Mouse (Mus musculus) neural tube, embryonic 12.5 days (tissue): Measurements from ENCODE around the gene Scrg1. TPM values are rescaled to one million over a fixed set of nuclear protein-coding genes. Genes with fewer than 3 reads are reported as not detected.
"Not testable (repeated sequence)": the region's sequence is repeated elsewhere in the genome, so short reads cannot be mapped to it uniquely, and the experiment has no call there.

Source experiments
- ATAC-seq: fragments of 200-750 bp; cut with Nextera tagmentation; 2 replicates; pipeline ENCODE4 v1.8.0; 2017; ENCODE audit warnings: low read depth, mild to moderate bottlenecking, moderate TSS enrichment, moderate library complexity; ENCODE audit not compliant: low FRiP score
- H3K27ac ChIP-seq: fragments of 300-500 bp; sonication (generic); 2 replicates; pipeline ENCODE4 v1.5.1; 2016
- H3K27me3 ChIP-seq: fragments of 300-500 bp; sonication (generic); replicated peaks from 2 replicates; pipeline ENCODE4 v1.6.1; 2016; ENCODE audit warnings: mild to moderate bottlenecking
- H3K36me3 ChIP-seq: fragments of 300-500 bp; sonication (generic); 2 replicates; pipeline ENCODE4 v1.6.1; 2016; ENCODE audit warnings: mild to moderate bottlenecking
- H3K4me1 ChIP-seq: fragments of 300-500 bp; sonication (generic); 2 replicates; pipeline ENCODE4 v1.6.1; 2016
- H3K4me2 ChIP-seq: fragments of 300-500 bp; sonication (generic); replicated peaks from 2 replicates; pipeline ENCODE4 v1.6.1; 2016; ENCODE audit warnings: mild to moderate bottlenecking
- H3K4me3 ChIP-seq: fragments of 300-500 bp; sonication (generic); 2 replicates; pipeline ENCODE4 v1.5.1; 2016
- H3K9ac ChIP-seq: fragments of 300-500 bp; sonication (generic); 2 replicates; pipeline ENCODE4 v1.6.1; 2016; ENCODE audit warnings: mild to moderate bottlenecking
- H3K9me3 ChIP-seq: fragments of 300-500 bp; sonication (generic); 2 replicates; pipeline ENCODE4 v1.6.1; 2016; ENCODE audit warnings: mild to moderate bottlenecking
- WGBS: fragments of 180-500 bp; shearing (Covaris S2); methylation state at CpG from one replicate; pipeline ENCODE4 v1.1.7; 2016; 5-methylcytosine and 5-hydroxymethylcytosine counted together
- polyA plus RNA-seq: library from polyadenylated mRNA; unstranded; fragments of >200 nt; fragmentation: Nextera tagmentation; extraction: Ambion mirVana; gene quantifications from 2 replicates; pipeline ENCODE4 v1.2.1, GENCODE M21; 2016

Scrg1 gene
- polyA plus RNA-seq, 1 experiment from 2014 or later = 2.0 TPM

GRCm38 (mm10) chr8:57430901-57431300 lies 24.8 kb upstream of the Scrg1 start:
- WGBS = 88% methylated on average over 11 of the region's 11 CpGs
- Histone ChIP-seq H3K27ac (no peak overlapping the region), H3K9ac (no peak overlapping the region), H3K9me3 (no peaks in the 10 kb centered on the region), H3K36me3 (no peaks in the 10 kb centered on the region), H3K4me3 (no peak overlapping the region), H3K4me1 (no peaks in the 10 kb centered on the region), H3K27me3 (no peaks in the 10 kb centered on the region), H3K4me2 (no peak overlapping the region)
- ATAC-seq = no peak

- ATAC-seq = no peak
- H3K4me2 ChIP-seq = no peak overlapping the region
- no peaks in the 10 kb centered on the region for H3K27me3 ChIP-seq
- H3K4me1 ChIP-seq = no peaks in the 10 kb centered on the region
- H3K9ac ChIP-seq = no peak overlapping the region
- H3K9me3 ChIP-seq = no peaks in the 10 kb centered on the region
- H3K4me3 ChIP-seq = no peak overlapping the region
- H3K27ac ChIP-seq = no peak overlapping the region
- WGBS = 84% methylated on average over 5 of the region's 5 CpGs
- H3K36me3 ChIP-seq = no peaks in the 10 kb centered on the region
Measured at GRCm38 (mm10) chr8:57432802-57433201, 22.9 kb upstream of the Scrg1 start.

GRCm38 (mm10) chr8:57435768-57436436 lies 19.8 kb upstream of the Scrg1 start:
- ATAC-seq = no peak
- H3K36me3 ChIP-seq = no peaks in the 10 kb centered on the region

GRCm38 (mm10) chr8:57436437-57436796 lies 19.3 kb upstream of the Scrg1 start:
- no peaks in the 10 kb centered on the region for H3K36me3 ChIP-seq
- H3K9me3 ChIP-seq = no peaks in the 10 kb centered on the region
- no peaks in the 10 kb centered on the region for H3K4me1 ChIP-seq
- no peak overlapping the region for H3K9ac ChIP-seq
- H3K4me3 ChIP-seq = no peak overlapping the region
- H3K27me3 ChIP-seq = no peaks in the 10 kb centered on the region
- no peak overlapping the region for H3K27ac ChIP-seq
- 84% methylated on average over 9 of the region's 9 CpGs for WGBS
- no peak for ATAC-seq
- H3K4me2 ChIP-seq = no peak overlapping the region

More at GRCm38 (mm10) chr8:57435768-57436436, 19.8 kb upstream of the Scrg1 start:
- H3K27ac ChIP-seq = no peak overlapping the region
- no peak overlapping the region for H3K4me3 ChIP-seq
- H3K9me3 ChIP-seq = no peaks in the 10 kb centered on the region
- H3K4me1 ChIP-seq = no peaks in the 10 kb centered on the region
- WGBS = 64% methylated on average over 18 of the region's 18 CpGs
- no peak overlapping the region for H3K9ac ChIP-seq
- H3K27me3 ChIP-seq = no peaks in the 10 kb centered on the region
- no peak overlapping the region for H3K4me2 ChIP-seq

- 90% methylated on average over 4 of the region's 4 CpGs for WGBS
- ATAC-seq = no peak
Measured at GRCm38 (mm10) chr8:57441131-57441530, 14.6 kb upstream of the Scrg1 start.

GRCm38 (mm10) chr8:57441556-57441955 lies 14.2 kb upstream of the Scrg1 start:
- H3K4me3 ChIP-seq = no peak overlapping the region
- no peak for ATAC-seq
- H3K4me2 ChIP-seq = no peak overlapping the region
- WGBS = 79% methylated on average over 5 of the region's 5 CpGs
- H3K9me3 ChIP-seq = no peaks in the 10 kb centered on the region
- H3K4me1 ChIP-seq = no peaks in the 10 kb centered on the region
- no peaks in the 10 kb centered on the region for H3K36me3 ChIP-seq
- H3K27ac ChIP-seq = no peak overlapping the region
- no peaks in the 10 kb centered on the region for H3K27me3 ChIP-seq
- H3K9ac ChIP-seq = no peak overlapping the region

More at GRCm38 (mm10) chr8:57441131-57441530, 14.6 kb upstream of the Scrg1 start:
- Histone ChIP-seq H3K4me3 (no peak overlapping the region), H3K27ac (no peak overlapping the region), H3K9me3 (no peaks in the 10 kb centered on the region), H3K4me1 (no peaks in the 10 kb centered on the region), H3K27me3 (no peaks in the 10 kb centered on the region), H3K4me2 (no peak overlapping the region), H3K9ac (no peak overlapping the region), H3K36me3 (no peaks in the 10 kb centered on the region)

GRCm38 (mm10) chr8:57443289-57443688 lies 12.4 kb upstream of the Scrg1 start:
- no peak overlapping the region for H3K27ac ChIP-seq
- no peaks in the 10 kb centered on the region for H3K36me3 ChIP-seq
- H3K4me1 ChIP-seq = no peaks in the 10 kb centered on the region
- H3K4me3 ChIP-seq = no peak overlapping the region
- no peaks in the 10 kb centered on the region for H3K27me3 ChIP-seq
- 79% methylated on average over 4 of the region's 4 CpGs for WGBS
- H3K9ac ChIP-seq = no peak overlapping the region
- H3K4me2 ChIP-seq = no peak overlapping the region
- ATAC-seq = no peak
- no peaks in the 10 kb centered on the region for H3K9me3 ChIP-seq

GRCm38 (mm10) chr8:57445901-57446300 lies 9.8 kb upstream of the Scrg1 start:
- 87% methylated on average over 5 of the region's 5 CpGs for WGBS
- H3K27ac ChIP-seq, H3K9ac ChIP-seq, H3K4me2 ChIP-seq, H3K27me3 ChIP-seq, H3K4me3 ChIP-seq, H3K4me1 ChIP-seq, ATAC-seq, H3K36me3 ChIP-seq, H3K9me3 ChIP-seq: not testable (repeated sequence)

- H3K27me3 ChIP-seq = no peaks in the 10 kb centered on the region
- H3K4me1 ChIP-seq = no peaks in the 10 kb centered on the region
- no peaks in the 10 kb centered on the region for H3K36me3 ChIP-seq
- no peak for ATAC-seq
- no peak overlapping the region for H3K9ac ChIP-seq
- no peaks in the 10 kb centered on the region for H3K9me3 ChIP-seq
- no peak overlapping the region for H3K27ac ChIP-seq
- 76% methylated on average over 7 of the region's 7 CpGs for WGBS
- no peak overlapping the region for H3K4me3 ChIP-seq
- H3K4me2 ChIP-seq = no peak overlapping the region
Measured at GRCm38 (mm10) chr8:57450726-57451125, 5.0 kb upstream of the Scrg1 start.

GRCm38 (mm10) chr8:57451896-57452295 lies 3.8 kb upstream of the Scrg1 start:
- WGBS = 97% methylated on average over 4 of the region's 4 CpGs
- no peaks in the 10 kb centered on the region for H3K27me3 ChIP-seq

DNA sequence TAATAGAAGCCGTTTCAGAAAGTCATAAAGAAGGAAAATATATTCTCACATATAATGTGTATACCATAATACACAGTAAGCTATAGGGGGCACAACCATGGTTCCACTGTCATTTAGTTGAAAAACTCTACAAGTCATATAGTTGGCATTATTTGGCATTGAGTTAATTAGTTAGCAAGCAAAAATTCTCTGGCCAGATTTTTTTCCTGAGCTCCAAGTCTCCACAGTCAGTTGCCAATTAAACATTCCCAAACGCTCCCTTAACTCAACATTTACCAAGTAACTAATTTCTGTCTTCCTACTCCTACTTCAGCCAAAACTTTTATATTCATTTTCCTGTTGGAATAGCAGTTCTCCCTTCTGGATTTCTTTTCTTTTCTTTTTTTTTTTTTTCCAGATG lies 2.4 kb upstream of the Scrg1 start:
- no peak overlapping the region for H3K27ac ChIP-seq
- no peak overlapping the region for H3K9ac ChIP-seq
- WGBS = 93% methylated on average over 2 of the region's 2 CpGs
- no peaks in the 10 kb centered on the region for H3K36me3 ChIP-seq
- H3K27me3 ChIP-seq = no peaks in the 10 kb centered on the region
- no peak overlapping the region for H3K4me3 ChIP-seq
- H3K9me3 ChIP-seq = no peaks in the 10 kb centered on the region
- ATAC-seq = no peak
- no peak overlapping the region for H3K4me2 ChIP-seq
- H3K4me1 ChIP-seq = no peaks in the 10 kb centered on the region

More at GRCm38 (mm10) chr8:57451896-57452295, 3.8 kb upstream of the Scrg1 start:
- H3K9ac ChIP-seq = no peak overlapping the region
- H3K36me3 ChIP-seq = no peaks in the 10 kb centered on the region
- no peak for ATAC-seq
- no peaks in the 10 kb centered on the region for H3K4me1 ChIP-seq
- H3K4me2 ChIP-seq = no peak overlapping the region
- H3K9me3 ChIP-seq = no peaks in the 10 kb centered on the region
- no peak overlapping the region for H3K27ac ChIP-seq
- H3K4me3 ChIP-seq = no peak overlapping the region

DNA sequence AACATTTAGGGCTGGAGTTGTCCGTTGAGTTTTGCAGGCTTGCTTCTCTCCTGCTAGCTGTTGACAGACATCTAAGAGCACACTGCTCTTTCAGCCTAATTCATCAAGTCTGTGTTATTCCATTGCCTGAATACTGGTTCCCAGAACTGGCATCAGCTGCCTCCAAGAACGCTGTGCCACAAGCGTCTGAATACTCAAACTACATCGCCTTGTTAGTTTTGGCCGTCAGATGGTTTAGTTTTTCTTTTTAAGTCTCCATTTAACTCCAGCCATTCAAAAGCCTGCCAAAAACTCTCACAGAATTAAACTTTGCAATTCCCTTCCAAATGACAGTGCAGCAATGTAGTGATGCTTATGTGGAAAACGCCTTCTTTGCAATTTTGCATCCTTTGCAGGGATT lies 1.4 kb downstream of the Scrg1 start:
- 93% methylated on average over 6 of the region's 6 CpGs for WGBS
- no peak overlapping the region for H3K27ac ChIP-seq

DNA sequence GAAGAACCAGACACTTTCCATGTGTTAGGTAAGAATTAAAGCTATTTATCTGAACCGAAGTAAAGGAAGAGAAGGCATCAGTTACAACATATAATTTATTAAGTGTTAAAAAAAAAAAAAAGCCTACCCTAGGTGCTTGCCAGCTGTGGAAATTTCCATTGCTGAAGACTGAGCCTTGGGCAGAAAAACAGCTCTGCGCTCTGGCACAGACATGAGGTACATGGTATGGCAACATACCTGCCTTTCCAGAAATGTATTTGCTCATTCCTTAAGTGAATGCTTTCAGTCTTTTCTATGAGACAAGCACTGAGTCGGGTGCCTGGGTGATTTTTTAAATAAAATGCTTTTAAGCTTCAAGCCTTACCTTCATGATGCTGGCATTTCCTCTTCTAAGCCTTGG lies 2.2 kb downstream of the Scrg1 start:
- WGBS = 84% methylated on average over 3 of the region's 3 CpGs
- Histone ChIP-seq H3K27me3 (no peaks in the 10 kb centered on the region), H3K4me1 (no peaks in the 10 kb centered on the region), H3K9me3 (no peaks in the 10 kb centered on the region), H3K4me3 (no peak overlapping the region), H3K27ac (no peak overlapping the region), H3K36me3 (no peaks in the 10 kb centered on the region), H3K4me2 (no peak overlapping the region), H3K9ac (no peak overlapping the region)
- no peak for ATAC-seq

More for the DNA sequence above, 1.4 kb downstream of the Scrg1 start:
- no peaks in the 10 kb centered on the region for H3K9me3 ChIP-seq
- H3K4me2 ChIP-seq = no peak overlapping the region
- ATAC-seq = no peak
- no peaks in the 10 kb centered on the region for H3K27me3 ChIP-seq
- H3K9ac ChIP-seq = no peak overlapping the region
- no peak overlapping the region for H3K4me3 ChIP-seq
- H3K36me3 ChIP-seq = no peaks in the 10 kb centered on the region
- no peaks in the 10 kb centered on the region for H3K4me1 ChIP-seq
